Mouse (Mus musculus): ENCODE results near the gene Maco1.

DNA sequence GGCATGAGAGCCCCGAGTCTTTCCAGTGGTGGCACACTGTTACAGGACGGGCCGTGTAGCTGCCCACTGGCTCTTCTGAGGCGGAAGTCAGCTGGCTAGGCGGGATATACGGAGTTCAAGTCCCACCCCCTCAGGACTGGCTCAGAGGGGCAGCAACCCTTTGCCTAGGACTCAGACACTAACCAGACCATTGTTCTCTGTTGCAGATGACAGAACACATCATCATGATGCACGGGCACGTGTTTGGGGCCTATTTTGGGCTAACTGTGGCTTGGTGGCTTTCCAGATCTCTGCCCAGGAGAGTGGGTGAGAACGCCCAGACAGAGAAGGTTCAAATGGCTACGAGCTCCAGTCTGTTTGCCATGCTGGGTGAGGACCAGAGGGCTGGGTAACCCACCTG, 30.7 kb upstream of the Maco1 start:
- TF ChIP-seq POLR2A (IDR thresholded peaks at IDR 0.05; ENCODE audit: borderline replicate concordance, low read depth, low read length) (no peak), CTCF (IDR thresholded peaks at IDR 0.05; ENCODE audit: low read depth, low read length) (no peak)

All from bone marrow macrophage, adult 2 months (primary cell).